Mouse (Mus musculus) MEL (cell line): ENCODE data around the gene Hoxa4. TPM values are rescaled to one million over a fixed set of nuclear protein-coding genes. Genes with fewer than 3 reads are reported as not detected.

Source experiments
- DNase-seq: peaks from one replicate; pipeline ENCODE4 v3.0.0; 2011; ENCODE audit warnings: low read depth, low spot score
- H3K27ac ChIP-seq: 2 replicates; pipeline ENCODE4 v1.5.1; 2012; ENCODE audit warnings: low read depth, mild to moderate bottlenecking, control low read depth, low read length, moderate library complexity; ENCODE audit not compliant: control insufficient read depth
- H3K27me3 ChIP-seq, 2 experiments: fragments of 150-350 bp in 1 of 2; sonication (generic) in 1 of 2; 2 replicates each; pipeline ENCODE4 v1.6.1; 2012; ENCODE audit warnings: low read length in 2 of 2, mild to moderate bottlenecking in 2 of 2, improper control_type of control experiment in 1 of 2, moderate library complexity in 1 of 2; ENCODE audit not compliant: insufficient read depth in 2 of 2, control insufficient read depth in 1 of 2
- H3K36me3 ChIP-seq, 2 experiments: 2 replicates each; pipeline ENCODE4 v1.6.1; 2012 to 2014; ENCODE audit warnings: low read length in 2 of 2, improper control_type of control experiment in 1 of 2, inconsistent platforms in 1 of 2, mild to moderate bottlenecking in 1 of 2; ENCODE audit not compliant: insufficient read depth in 2 of 2, control insufficient read depth in 1 of 2
- H3K4me1 ChIP-seq, 2 experiments: fragments of 150-350 bp in 1 of 2; sonication (generic) in 1 of 2; 2 replicates each; pipeline ENCODE4 v1.6.1; 2012; ENCODE audit warnings: low read length in 2 of 2, improper control_type of control experiment in 1 of 2, mild to moderate bottlenecking in 1 of 2; ENCODE audit not compliant: insufficient read depth in 2 of 2, control insufficient read depth in 1 of 2
- H3K4me3 ChIP-seq, 2 experiments: fragments of 150-350 bp in 1 of 2; sonication (generic) in 1 of 2; 2 replicates each; pipeline ENCODE4 v1.5.1; 2012; ENCODE audit warnings: low read depth in 2 of 2, low read length in 2 of 2, mild to moderate bottlenecking in 2 of 2, moderate library complexity in 2 of 2, control low read depth in 1 of 2, improper control_type of control experiment in 1 of 2; ENCODE audit not compliant: control insufficient read depth in 1 of 2, insufficient read depth in 1 of 2
- H3K79me2 ChIP-seq: 2 replicates; pipeline ENCODE4 v1.6.1; 2012; ENCODE audit warnings: mild to moderate bottlenecking, low read length, moderate library complexity; ENCODE audit not compliant: control insufficient read depth, poor library complexity, insufficient read depth
- H3K9ac ChIP-seq: 2 replicates; pipeline ENCODE4 v1.6.1; 2012; ENCODE audit warnings: low read depth, mild to moderate bottlenecking, control low read depth, low read length, moderate library complexity; ENCODE audit not compliant: control insufficient read depth, poor library complexity, severe bottlenecking
- H3K9me3 ChIP-seq: fragments of 150-350 bp; sonication (generic); replicated peaks from 2 replicates; pipeline ENCODE4 v1.6.1; 2012; ENCODE audit warnings: mild to moderate bottlenecking, low read length, improper control_type of control experiment, moderate library complexity; ENCODE audit not compliant: insufficient read depth
- CHD1 ChIP-seq: IDR thresholded peaks from 2 replicates; pipeline ENCODE4 v1.6.1; 2012; ENCODE audit warnings: low read depth, mild to moderate bottlenecking, inconsistent platforms, low read length, improper control_type of control experiment
- CHD2 ChIP-seq: IDR thresholded peaks from 2 replicates; pipeline ENCODE4 v1.6.1; 2011; ENCODE audit warnings: low read length, improper control_type of control experiment
- EP300 ChIP-seq, 2 experiments: IDR thresholded peaks; 2 replicates each; pipeline ENCODE4 v1.6.1; 2011; ENCODE audit warnings: improper control_type of control experiment in 2 of 2, low read length in 2 of 2, low read depth in 1 of 2, mild to moderate bottlenecking in 1 of 2
- JUND ChIP-seq: IDR thresholded peaks from 2 replicates; pipeline ENCODE4 v1.6.1; 2011; ENCODE audit warnings: low read depth, mild to moderate bottlenecking, improper control_type of control experiment, low read length
- KAT2A ChIP-seq: conservative IDR thresholded peaks from 2 replicates; pipeline ENCODE4 v1.6.1; 2012; ENCODE audit warnings: low read depth, low read length, improper control_type of control experiment, inconsistent platforms
- MAFK ChIP-seq: IDR thresholded peaks from 2 replicates; pipeline ENCODE4 v1.6.1; 2011; ENCODE audit warnings: low read depth, mild to moderate bottlenecking, low read length, improper control_type of control experiment, borderline replicate concordance
- MYC ChIP-seq: IDR thresholded peaks from 2 replicates; pipeline ENCODE4 v1.6.1; 2011; ENCODE audit warnings: low read depth, mild to moderate bottlenecking, low read length, improper control_type of control experiment, moderate library complexity
- NRF1 ChIP-seq: IDR thresholded peaks from 2 replicates; pipeline ENCODE4 v1.6.1; 2014; ENCODE audit warnings: low read depth, mild to moderate bottlenecking, inconsistent platforms, low read length, improper control_type of control experiment, moderate library complexity; ENCODE audit not compliant: poor library complexity, insufficient read depth, severe bottlenecking
- POLR2AphosphoS2 ChIP-seq: IDR thresholded peaks from 2 replicates; pipeline ENCODE4 v1.6.1; 2011; ENCODE audit warnings: low read length, improper control_type of control experiment
- POLR2AphosphoS5 ChIP-seq: IDR thresholded peaks from 2 replicates; pipeline ENCODE4 v1.6.1; 2012; ENCODE audit warnings: low read depth, borderline replicate concordance, mild to moderate bottlenecking, inconsistent platforms, low read length, moderate library complexity, mixed read lengths
- RAD21 ChIP-seq: IDR thresholded peaks from 2 replicates; pipeline ENCODE4 v1.6.1; 2011; ENCODE audit warnings: mild to moderate bottlenecking, low read depth, low read length, improper control_type of control experiment
- SIN3A ChIP-seq: IDR thresholded peaks from 2 replicates; pipeline ENCODE4 v1.6.1; 2012; ENCODE audit warnings: low read length, improper control_type of control experiment, inconsistent platforms
- TAL1 ChIP-seq: IDR thresholded peaks from 2 replicates; pipeline ENCODE4 v1.6.1; 2012; ENCODE audit warnings: mild to moderate bottlenecking, inconsistent platforms, low read length, moderate library complexity, mixed read lengths
- TCF12 ChIP-seq: IDR thresholded peaks from 2 replicates; pipeline ENCODE4 v1.6.1; 2014; ENCODE audit warnings: low read depth, mild to moderate bottlenecking, inconsistent platforms, low read length, improper control_type of control experiment, moderate library complexity
- UBTF ChIP-seq: IDR thresholded peaks from 2 replicates; pipeline ENCODE4 v1.6.1; 2012; ENCODE audit warnings: low read depth, mild to moderate bottlenecking, inconsistent platforms, low read length, improper control_type of control experiment, moderate library complexity, borderline replicate concordance; ENCODE audit not compliant: insufficient read depth
- USF1 ChIP-seq: IDR thresholded peaks from 2 replicates; pipeline ENCODE4 v1.6.1; 2014; ENCODE audit warnings: low read depth, mild to moderate bottlenecking, inconsistent platforms, low read length, improper control_type of control experiment, moderate library complexity
- USF2 ChIP-seq, 2 experiments: IDR thresholded peaks; 2 replicates each; pipeline ENCODE4 v1.6.1; 2011 to 2012; ENCODE audit warnings: improper control_type of control experiment in 2 of 2, low read length in 2 of 2, borderline replicate concordance in 1 of 2, inconsistent platforms in 1 of 2, low read depth in 1 of 2, mild to moderate bottlenecking in 1 of 2; ENCODE audit not compliant: insufficient read depth in 1 of 2
- ZMIZ1 ChIP-seq: IDR thresholded peaks from 2 replicates; pipeline ENCODE4 v1.6.1; 2012; ENCODE audit warnings: low read depth, mild to moderate bottlenecking, inconsistent platforms, low read length, improper control_type of control experiment, moderate library complexity
- ZNF384 ChIP-seq: IDR thresholded peaks from 2 replicates; pipeline ENCODE4 v1.6.1; 2012; ENCODE audit warnings: low read depth, mild to moderate bottlenecking, inconsistent platforms, low read length, improper control_type of control experiment
- polyA plus RNA-seq, 2 experiments: library from polyadenylated mRNA; stranded (reverse) in 1 of 2; unstranded in 1 of 2; fragments of >175 nt in 1 of 2; fragments of >200 nt in 1 of 2; gene quantifications; 2 replicates each; pipeline versions ENCODE4 v1.2.1 to v1.2.4; 2012; ENCODE audit warnings: low replicate concordance in 2 of 2, low read depth in 1 of 2; ENCODE audit not compliant: insufficient read length in 2 of 2, insufficient read depth in 1 of 2, missing spikeins in 1 of 2
- total RNA-seq: library from RNA; depleted of rRNA; stranded (reverse); fragments of 300-350 nt; gene quantifications from 2 replicates; pipeline ENCODE4 v1.2.3, GENCODE M21; 2012

Hoxa4 gene
- total and polyA plus RNA-seq, 3 experiments = not detected

DNA sequence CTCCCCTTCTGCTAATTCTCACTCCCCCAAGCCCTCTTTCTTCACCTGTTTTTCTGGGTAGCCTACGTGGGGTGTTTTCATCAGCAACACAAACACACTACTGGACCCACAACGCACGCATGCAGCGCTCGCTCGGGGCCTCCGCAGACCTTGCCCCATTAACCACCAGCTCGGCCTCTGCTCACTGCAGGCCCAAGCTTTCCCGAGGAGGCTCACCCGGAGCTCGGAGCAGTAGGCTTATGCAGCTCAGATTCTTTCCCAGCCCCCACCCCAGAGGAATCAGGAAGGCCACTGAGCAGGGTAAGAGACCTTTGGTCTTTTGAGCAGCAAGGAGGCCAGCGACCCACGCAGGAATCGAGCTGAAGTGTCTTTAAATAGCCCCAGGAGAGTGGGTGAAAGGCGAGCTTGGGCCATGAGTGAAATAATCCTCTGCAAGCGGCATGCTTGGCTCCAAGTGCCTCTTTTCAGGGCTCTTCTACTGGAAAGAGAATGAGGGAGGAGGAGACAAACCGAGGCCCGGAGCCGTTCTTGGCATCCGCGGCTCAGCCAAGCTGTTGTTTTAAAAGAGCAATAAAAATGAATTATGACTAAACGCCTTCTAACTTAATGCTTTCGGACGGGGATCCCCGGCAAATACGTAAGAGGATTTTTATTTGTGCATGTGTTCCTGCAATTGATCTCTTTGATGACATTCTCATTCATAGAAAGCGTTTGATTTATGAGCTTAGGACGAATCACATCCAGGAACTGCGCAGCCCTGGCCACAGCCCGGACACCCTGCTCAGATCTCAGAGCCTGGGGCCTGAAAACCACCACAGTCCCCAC is 30.8 kb downstream of the Hoxa4 start:
- H3K27me3 ChIP-seq = no peaks in the 10 kb centered on the region
- no peak overlapping the region for H3K27ac ChIP-seq
- no peaks in the 10 kb centered on the region for H3K36me3 ChIP-seq
- H3K9ac ChIP-seq = no peak overlapping the region
- no peak for DNase-seq
- no peaks in the 10 kb centered on the region for H3K79me2 ChIP-seq
- TF ChIP-seq CHD1 = no peak
- no peak for TF ChIP-seq UBTF
- no peak for TF ChIP-seq USF2 (IDR thresholded peaks at IDR 0.05; ENCODE audit: borderline replicate concordance in 1 of 2, insufficient read depth in 1 of 2, low read depth in 1 of 2, low read length in 2 of 2)
- TF ChIP-seq NRF1 = no peak
- no peak for TF ChIP-seq ZMIZ1
- no peak for TF ChIP-seq SIN3A
- no peak for TF ChIP-seq TCF12
- no peak for TF ChIP-seq JUND
- TF ChIP-seq USF1 = no peak
- no peak for TF ChIP-seq EP300 (IDR thresholded peaks at IDR 0.05; ENCODE audit: low read depth in 1 of 2, low read length in 2 of 2)
- no peak for TF ChIP-seq CHD2
- TF ChIP-seq ZNF384 = no peak
- TF ChIP-seq MYC = no peak
- TF ChIP-seq RAD21 = no peak
- no peak for TF ChIP-seq POLR2AphosphoS2
- no peak for TF ChIP-seq TAL1
- TF ChIP-seq MAFK = no peak
- TF ChIP-seq, all 39 proteins: peak for 0
- Histone ChIP-seq H3K4me1 (no peaks in the 10 kb centered on the region), H3K4me3 (no peak overlapping the region), H3K9me3 (no peaks in the 10 kb centered on the region)

DNA sequence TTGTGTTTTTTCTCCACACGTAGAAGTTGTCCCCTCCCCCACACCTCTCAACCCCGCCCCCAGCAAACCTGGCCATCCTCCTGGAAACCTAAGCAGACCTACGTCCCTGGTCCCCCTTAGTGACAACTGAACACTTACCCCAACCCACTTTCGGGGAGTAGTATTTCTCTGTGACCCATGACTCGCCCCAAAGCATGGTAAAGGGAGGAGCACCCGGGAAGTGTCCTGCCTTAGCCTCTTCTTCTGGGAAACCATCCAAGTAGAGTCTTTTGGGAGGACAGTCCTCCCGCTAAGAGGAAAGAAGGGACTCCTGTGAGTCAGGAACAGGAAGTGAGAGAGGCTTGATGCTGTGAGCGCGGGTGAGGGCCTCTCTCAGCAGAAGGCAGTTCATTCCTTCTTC is 31.6 kb downstream of the Hoxa4 start:
- H3K4me3 ChIP-seq = no peak overlapping the region
- H3K27me3 ChIP-seq = no peaks in the 10 kb centered on the region
- DNase-seq = no peak
- no peaks in the 10 kb centered on the region for H3K4me1 ChIP-seq
- no peaks in the 10 kb centered on the region for H3K36me3 ChIP-seq
- TF ChIP-seq KAT2A (no peak), ZNF384 (no peak), TAL1 (no peak), USF1 (no peak), POLR2AphosphoS5 (no peak), NRF1 (no peak)
- TF ChIP-seq, all 39 proteins: peak for 0
- no peaks in the 10 kb centered on the region for H3K9me3 ChIP-seq
- H3K9ac ChIP-seq = no peak overlapping the region
- no peaks in the 10 kb centered on the region for H3K79me2 ChIP-seq
- H3K27ac ChIP-seq = no peak overlapping the region
